Mouse (Mus musculus) ovary, postnatal 14 days (tissue): Measurements from ENCODE around the gene Ccdc155.

Source experiments
- DNase-seq: peaks from one replicate; pipeline ENCODE4 v3.0.0; 2022; ENCODE audit warnings: low spot score

The Ccdc155 gene

DNA sequence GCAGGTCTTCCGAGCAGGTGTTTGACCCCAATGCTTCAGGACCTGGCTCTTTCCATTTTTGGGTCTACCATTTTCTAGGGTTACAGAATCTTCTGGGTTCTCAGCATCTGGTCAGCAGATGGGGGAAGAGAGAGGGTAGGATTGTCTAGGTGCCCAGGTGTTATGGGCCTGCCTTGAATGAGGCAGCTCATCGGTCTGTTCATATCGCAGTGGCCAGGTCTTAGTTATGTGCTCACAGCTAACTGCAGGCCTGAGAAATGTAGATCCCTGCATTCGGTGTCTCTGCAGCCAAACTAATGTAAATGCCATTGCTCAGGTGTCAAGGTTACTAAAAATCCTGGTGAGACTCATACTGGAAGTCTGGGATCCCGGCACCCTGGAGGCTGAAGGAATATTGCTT is 21.7 kb upstream of the Ccdc155 start:
- no peak for DNase-seq

DNA sequence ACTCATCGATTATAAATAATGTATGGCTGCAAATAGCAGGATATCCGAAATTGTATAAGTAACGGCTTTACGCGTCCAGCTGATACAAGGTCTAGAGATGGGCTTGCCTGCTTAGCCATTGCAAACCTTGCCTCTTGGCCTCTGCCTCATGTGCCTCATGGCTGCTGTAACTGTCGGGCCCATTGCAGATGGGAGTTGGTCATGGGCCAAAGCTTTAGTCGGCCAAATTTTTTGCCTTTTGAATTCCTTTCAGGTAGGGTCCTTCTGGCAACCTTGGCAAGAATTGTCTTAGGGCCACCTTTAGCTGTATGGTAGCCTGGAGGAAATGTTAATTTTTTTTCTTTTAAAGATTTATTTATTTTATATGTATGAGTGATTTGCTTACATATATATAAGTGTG is 20.1 kb upstream of the Ccdc155 start:
- DNase-seq: no peak

DNA sequence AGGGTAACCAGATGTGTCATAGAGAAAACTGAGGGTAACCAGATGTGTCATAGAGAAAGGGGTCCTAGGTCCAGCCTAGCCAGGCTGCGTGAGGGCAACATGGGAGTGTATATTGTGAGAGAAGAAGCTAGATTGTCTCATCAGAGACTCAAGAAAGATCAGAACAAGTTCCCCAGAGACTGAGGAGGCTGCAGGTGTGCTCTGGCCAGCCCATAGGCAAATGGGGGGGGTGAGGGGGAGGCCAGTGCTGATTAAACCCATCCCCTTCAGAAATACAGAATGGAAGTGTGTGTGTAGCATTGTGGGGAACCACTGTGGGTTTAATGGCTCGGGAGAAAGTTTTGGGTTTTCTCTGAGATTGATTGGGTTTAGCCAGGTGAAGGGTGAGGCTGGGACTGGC is 17.0 kb upstream of the Ccdc155 start:
- DNase-seq: no peak

DNA sequence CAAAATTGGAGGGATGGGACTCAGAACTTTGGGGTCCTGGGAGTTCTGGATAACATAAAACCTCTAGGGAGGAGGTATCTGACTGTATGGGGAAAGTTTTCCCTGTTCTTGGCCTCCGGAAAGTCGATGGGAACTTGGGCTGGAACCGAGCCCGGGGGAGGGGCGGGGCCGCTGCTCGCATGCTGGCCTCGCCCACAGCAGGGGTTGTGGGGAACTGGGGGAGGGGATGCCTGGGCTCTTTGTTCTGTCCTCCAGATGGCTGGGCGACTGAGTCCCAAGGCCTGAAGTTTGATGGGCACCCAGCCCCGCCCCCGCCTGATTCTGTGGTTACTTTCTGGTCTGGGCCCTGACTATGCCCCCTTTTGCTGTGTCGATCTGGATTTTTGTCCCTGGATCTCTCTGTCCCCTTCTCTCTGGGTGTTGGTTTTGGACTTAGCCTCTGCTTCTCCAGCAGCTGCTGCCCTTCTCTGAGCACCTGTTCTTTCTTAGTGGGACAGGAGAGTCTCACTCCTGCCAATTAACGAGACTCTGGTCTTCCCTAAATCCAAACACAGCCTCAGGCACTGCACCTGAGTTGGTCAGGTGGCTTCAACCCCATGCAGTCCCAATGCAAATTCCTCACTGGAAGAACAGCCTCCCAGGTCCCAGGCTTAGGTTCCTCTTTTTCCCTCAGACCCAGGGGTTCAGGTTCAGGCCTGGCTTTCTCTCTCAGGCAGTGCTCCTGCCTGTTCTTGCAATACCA is 11.9 kb upstream of the Ccdc155 start:
- peak; percentile 64 for DNase-seq

DNA sequence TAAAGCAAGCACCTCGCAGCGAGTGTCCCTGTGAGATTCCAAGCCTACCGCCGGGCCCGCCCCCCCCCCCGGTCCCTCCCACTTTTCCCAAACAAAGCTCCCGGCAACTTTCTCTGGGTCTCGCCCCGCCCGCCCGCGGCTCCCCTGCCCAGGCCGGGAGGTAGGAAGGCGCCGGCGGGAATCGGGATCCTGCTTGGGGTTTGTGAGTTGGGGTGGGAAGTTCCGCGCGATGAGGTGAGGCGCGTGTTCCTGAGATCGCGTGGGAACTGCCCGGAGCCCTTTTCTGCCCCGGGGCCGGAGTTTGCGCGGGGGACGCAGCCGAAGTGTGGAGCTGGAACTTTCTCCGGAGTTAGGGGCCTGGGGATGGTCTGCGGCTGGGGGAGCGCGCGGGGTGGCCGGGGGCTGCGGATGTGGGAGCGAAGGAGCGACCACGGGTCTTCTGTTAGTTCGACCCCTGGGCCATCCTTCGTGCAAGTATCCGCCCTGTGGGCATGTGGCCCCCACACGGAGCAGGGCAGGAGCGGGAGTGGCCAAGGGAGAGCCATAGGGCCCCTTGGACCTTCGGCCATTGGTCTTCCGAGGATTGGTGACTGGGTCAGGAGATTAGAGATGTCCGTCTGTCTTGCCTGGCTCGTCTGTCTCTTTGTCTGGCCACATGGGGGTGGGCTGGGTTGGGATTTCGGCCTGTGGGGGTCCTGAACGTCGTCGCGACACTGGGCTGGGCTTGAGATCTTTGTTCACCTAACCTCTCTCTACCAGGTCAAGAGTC is 11.2 kb upstream of the Ccdc155 start, which contains the start of gene Tead2:
TSS of gene Tead2 (plus strand) at position 81 of the 769 bp plus-strand sequence.
- DNase-seq: peak; percentile 47

DNA sequence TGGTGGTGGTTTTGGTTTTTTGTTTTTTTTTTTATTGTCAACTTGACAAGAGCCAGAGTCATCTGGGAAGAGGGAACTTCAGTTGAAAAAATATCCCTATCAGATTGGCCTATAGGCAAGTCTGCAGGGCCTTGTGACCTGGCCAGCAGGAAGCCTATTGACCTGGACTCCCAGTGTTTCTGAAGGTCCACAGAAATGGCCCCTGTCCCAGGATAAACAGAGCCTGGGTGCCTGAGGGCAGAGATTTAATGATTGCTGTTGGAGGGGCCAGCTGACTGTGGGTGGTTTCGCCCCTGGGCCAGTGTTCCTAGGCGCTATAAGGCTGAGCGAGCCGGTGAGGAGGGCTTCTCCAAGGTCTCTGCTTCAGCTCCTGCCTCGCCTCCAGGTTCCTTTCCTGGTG is 9.0 kb upstream of the Ccdc155 start:
- no peak for DNase-seq

DNA sequence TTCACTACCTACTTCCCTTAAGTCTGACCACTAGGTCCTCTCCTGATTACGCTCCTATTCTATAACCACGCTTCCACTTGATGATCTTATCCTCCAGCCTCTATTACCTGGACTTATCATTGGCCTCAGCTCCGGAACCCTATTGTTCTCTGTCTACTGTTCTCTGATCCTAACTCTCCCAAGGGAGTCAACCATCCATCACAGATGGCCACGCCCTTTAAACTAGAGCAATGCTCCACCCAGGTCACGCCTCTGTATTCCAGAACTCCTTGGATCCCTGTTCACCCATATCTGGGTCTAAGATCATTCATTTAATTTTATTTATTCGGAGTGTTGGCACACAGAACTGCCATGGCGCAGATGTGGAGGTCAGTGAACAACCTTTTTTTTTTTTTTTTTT is 7.7 kb upstream of the Ccdc155 start:
- no peak for DNase-seq

DNA sequence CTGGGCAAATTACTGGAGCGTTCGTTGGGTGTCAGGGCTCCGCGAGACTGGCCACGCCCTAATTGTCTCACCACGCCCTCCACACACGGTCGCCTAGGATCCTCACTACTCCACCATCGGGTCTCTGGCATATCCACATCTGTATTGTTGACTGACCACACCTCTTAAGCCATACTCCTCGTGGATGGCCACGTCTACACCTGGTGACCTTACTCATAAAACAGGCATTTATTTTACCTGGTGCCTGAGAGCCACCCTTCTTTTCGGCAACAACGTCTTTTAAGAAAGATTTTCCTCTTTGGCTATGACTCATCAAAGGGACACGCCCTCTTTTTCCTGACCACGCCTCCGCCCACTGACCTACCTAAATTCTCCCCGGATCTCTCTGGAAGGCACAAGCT is 7.2 kb upstream of the Ccdc155 start, which contains the start of gene Dkkl1:
TSS of gene Dkkl1 (minus strand) at position 297 of the 401 bp plus-strand sequence.
- DNase-seq: no peak

DNA sequence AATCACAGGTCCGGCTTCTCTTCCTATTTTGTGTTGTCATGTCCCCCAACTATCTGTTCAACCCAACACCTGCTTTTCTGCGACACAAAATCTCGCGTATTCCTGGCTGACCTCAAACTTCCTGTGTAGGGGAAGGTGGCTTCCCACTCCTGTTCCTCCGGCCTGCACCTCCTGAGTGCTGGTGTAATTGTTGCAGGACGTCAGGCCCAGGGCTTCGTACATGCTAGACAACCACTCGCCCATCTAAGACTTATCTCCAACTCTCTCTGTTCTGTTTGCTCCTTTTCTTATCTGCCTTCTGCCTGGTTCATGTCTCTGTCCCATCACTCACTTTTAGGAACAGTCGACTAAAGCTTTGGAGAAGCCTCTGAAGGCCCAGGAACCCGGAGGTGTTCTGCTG is 6.4 kb upstream of the Ccdc155 start:
- DNase-seq: no peak

DNA sequence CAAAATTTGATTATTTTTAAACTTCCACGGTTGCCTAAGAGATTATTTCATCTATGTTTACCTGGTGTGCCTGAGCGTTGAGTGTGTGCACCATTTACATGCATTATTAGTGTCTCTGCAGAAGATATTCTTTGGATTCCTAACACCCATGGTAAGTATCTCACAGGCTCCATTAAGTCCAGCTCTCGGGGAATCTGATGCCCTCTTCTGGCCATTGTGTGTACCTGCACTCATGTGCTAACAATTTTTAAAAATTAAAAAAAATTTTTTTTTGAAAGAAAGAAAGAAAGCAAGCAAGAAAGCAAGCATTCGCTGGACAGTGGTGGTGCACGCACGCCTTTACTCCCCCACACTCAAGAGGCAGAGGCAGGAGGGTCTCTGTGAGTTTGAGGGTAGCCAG is 3.6 kb upstream of the Ccdc155 start:
- DNase-seq: no peak

DNA sequence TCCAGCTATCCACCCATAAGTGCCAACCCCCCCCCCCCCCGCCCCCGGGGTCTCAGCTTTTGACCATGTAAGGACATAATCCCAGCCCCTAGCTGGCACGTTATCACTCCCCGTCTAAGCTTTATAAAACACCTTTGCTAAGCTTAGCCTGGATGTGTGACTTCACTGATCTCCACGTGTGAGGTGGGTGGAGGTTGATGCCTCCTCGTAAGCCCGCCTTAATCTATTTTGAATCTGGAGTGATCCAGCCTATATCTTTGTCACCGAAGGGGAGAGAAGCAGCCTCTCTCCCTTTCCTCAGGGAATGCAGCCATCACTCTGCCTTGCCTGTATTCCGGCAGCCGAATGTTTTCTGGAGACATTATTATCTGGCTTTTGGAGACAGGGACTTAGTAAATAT is 2.0 kb downstream of the Ccdc155 start:
- DNase-seq: no peak

DNA sequence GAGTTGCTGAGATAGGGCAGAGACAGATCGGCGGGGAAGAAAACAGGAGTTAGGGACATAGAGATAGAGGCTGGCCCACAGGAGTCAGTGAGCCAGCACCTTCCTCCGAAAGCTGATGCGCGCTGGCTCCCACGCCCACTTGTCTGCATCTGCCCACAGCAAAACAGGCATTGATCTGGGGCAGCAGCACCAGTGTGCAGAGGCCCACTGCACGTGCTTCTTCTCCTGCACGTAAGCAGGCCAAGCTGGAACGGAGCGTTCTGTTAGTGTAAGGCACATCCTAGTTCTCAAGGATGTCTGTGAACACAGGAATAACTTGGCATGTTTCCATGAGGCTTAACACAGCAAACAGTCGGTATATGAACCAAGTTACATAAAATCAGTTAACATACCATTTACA is 5.7 kb downstream of the Ccdc155 start:
- DNase-seq: no peak

DNA sequence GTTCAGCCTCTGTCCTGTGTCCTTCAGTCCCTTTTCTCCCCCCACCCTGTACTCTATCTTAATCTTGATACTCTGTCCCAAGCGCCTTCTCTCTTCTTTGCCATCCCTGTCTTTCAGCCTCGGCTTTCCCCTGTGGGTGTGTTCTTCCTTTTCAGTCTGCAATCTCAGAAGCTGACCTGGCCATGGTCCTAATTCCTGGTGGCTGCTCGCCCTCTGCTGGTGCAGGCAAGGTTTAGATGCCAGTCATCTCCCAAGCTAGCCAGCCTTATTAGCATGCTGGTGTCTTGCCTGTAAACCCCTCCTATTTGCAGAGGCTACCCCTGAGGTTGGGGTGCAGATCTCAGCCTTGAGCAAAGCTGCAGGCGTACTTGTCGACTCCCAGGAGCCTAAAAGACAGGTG is 6.3 kb downstream of the Ccdc155 start:
- peak; percentile 57 for DNase-seq

DNA sequence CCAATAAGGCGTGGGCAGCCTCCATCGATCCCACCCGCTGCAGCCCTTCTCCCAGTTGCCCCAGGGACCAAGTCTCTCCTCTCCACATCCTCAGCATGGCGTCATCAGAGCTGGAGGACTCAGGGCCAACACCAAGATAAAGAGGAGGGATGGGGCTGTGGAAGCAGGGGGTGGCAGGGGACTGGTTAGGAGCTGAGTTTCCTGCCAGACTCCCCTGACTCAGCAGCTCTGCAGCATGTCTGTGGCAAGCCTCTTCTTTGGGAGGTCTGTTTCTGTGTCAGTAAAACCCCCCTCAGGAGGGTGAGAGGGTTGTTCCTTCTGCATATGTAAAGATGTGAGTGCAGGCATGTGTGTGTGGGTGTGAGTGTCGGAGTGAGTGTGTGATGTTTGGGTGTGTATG is 7.7 kb downstream of the Ccdc155 start:
- no peak for DNase-seq

DNA sequence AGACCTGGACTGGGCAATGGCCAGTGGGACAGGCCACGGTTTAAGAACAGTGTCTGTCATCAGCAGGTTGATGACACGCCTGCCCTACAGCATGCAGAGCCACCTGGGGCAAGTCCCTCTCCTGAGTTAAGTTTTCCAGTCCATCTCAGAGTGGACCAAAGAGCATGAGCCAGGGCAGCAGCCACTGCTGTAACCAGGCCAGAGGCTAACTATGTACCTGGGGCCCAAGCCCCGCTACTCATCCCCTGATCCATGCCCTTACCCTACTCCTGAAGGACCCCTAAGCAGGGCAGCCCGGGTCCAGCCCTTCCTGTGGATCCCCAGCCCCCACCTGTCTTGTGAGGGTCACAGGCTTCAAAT is 8.5 kb downstream of the Ccdc155 start:
- DNase-seq: no peak

DNA sequence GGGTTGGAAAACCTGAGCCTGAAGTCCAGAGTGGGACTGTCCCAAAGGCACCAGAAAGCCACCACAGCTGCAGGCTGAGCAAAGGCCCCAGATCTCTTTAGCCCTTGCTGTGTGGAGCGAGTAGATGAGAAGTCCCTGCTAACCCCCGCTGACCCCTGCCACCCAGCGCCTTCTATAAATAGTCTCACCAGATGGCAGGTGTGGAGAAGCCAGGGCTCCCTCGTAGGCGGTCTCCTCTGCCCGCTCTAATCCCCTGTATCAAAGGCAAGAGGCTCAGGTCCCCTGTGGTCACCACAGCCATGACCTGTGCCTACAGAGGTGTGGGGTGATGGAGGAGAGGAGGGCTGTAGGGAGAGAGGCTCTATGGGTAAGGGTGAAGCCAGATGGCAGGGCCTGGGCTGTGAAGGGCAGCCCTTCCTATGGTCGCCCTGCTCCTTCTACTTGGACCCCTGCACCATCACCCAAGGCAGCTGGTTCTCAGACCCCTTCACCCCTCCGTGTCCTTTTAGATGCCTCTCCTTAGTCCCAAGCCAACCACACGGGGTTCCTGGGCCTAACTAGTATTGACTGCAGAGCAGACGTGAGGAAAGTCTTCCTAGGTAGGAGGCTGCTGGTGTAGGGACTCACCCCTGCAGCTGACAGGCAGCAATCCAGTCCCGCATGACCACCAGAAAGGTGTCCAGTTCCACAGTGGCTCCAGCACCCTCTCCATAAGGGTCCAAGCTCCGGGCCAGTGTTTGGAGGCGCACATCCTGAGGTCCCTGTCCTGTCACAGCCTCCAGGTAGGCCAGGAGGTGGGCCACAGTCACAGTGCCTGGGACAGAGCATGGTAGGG is 9.1 kb downstream of the Ccdc155 start:
- DNase-seq: no peak

DNA sequence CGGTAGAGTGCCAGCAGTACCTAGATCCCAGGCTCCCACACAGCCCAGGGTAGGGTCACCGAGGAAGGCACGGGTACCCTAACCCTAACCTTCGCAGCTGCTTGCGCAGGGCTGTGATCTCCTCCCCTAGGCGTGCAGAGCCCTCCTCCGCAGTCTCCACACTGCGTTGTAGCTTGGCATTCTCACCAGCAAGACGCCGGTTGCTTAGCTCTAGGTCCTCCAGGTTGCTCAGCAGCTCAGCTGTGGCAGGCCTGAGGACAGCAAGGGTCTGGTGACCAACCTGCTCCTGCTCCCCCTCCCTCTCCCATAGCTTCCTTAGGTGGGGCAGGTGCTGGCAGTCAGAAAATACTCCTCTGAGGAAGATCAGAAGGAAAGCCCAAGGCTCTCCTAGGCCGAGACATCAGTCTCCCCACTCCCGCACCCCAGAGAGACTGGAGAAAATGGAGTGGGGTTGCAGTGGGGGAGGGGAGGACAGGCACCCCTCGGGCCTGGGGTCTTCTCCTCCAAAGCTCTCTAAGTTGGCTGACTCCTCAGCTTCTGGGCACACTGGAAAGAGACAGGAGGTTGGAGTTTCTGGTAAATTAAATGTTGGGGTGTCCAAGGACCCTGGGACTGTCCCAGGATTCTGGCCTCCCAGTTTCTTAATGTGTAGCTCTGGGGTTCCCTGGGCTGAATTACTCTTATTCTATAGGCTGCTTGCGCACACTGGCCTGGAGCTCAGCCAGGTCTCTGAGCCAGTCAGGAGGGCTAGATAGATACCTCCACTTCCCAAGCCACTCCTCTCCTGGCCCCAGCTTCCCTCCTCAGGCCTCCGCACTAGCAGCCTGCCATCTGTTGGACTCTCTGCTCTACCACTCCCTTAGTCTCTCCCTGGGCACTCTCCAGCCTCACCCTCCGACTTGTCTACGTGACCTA is 10.6 kb downstream of the Ccdc155 start:
- no peak for DNase-seq

DNA sequence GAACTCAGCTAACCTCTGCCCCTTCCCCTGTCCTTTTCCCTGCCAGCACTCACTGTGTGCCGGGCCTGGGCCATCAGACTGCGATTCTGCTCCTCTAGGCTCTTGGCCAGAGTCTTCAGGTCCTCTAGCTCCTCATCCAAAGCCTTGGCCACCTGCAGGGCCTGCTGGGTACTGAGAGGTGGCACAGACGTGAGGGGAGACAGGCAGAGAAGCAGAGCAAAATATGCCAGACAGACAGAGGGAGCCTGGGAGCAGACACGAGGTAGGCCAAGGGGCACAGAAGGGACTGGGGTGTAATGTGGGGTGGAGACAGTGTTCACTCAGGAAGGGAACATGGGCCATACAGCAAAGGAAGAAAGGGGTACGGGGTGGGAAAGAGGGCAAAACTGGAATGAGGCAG is 11.3 kb downstream of the Ccdc155 start:
- DNase-seq: no peak

DNA sequence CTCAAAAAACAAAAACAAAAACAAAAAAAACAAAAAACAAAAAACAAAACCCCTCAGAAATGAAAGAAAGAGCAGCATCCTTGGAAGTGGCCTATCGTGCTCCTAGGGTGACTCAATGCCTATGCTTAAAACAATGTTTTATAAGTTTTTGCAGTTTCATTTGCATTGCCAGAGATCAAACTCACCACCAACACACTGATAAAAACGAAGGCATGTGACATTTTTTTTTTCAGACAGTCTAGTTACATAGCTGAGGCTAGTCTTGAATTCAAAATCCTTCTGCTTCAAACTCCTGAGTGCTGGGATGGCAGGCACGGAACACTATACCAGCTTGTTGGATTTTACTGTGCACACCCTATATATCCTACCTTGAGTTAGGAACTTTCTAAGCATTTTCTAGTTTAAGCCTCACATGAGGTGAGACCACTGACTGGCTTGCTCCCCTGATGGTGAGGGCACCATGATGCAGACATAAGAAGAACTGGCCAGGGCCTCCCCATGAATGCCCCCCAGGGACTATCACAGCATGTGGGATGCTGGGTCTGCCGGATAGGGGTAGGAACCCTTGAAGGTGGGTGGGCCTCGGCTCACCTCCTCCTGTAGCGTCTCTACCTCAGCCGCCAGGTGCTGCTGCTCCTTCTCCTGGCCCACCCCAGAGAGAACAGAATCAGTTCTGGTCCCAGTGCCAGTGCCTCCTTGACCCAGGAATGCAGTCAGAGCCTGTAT is 11.9 kb downstream of the Ccdc155 start:
- no peak for DNase-seq

DNA sequence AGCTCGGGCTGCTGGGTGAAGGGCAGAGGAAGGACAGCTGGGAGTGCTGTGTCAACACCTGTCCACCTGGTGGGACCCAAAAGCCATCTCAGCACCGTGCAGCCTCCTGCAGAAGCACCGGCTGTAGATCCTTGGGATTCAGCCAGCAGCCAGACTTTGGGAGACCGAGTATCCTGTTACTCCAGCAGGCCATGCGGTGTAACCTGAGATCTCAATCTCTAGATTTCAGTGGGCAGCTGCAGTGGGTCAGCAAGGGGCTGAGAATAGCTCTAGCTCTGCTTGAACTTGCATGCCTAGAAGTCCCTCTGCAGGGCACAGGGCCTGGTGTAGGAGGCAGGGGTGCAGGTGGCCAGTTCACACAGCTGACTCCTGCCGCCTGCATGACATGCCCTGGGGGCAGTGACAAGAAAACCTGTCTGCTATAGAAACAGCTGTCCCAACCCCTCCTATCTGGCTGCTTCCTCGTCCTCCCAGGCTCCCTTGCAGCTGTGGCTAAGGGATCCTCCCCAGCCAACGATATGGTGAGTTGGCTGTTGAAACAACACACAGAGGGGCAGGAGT is 12.8 kb downstream of the Ccdc155 start:
- no peak for DNase-seq

DNA sequence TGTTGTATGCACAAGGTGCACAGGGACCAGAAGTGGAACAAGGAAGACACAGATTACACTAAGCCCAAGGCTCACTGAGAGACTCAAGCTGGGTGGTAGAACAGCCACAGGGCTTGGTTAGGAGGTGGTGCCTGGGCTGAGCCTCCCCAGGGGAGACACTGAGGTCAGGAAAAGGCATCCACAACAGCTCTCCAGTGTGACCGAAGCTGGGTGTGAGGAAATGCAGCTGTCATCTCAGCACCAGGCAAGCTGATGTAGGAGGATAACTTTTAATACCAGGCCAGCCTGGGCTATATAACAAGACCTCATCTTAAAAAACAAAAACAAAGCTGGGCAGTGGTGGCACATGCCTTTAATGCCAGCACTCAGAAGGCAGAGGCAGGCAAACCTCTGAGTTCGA is 13.5 kb downstream of the Ccdc155 start:
- no peak for DNase-seq
